Mouse (Mus musculus) liver, embryonic 13.5 days (tissue): ENCODE measurements around the gene Uts2r. TPM values are rescaled to one million over a fixed set of nuclear protein-coding genes. Genes with fewer than 3 reads are reported as not detected.

Experiments
- ATAC-seq: fragments of 200-750 bp; cut with Nextera tagmentation; 2 replicates; pipeline ENCODE4 v1.8.0; 2017; ENCODE audit warnings: low read depth, mild to moderate bottlenecking, moderate number of reproducible peaks, moderate library complexity
- DNase-seq: peaks from one replicate; pipeline ENCODE4 v3.0.0; 2022
- H3K27ac ChIP-seq: fragments of 300-500 bp; sonication (generic); 2 replicates; pipeline ENCODE4 v1.5.1; 2015; ENCODE audit warnings: moderate library complexity, mild to moderate bottlenecking, inconsistent platforms
- H3K27me3 ChIP-seq: fragments of 300-500 bp; sonication (generic); 2 replicates; pipeline ENCODE4 v1.6.1; 2015; ENCODE audit warnings: mild to moderate bottlenecking, inconsistent platforms
- H3K36me3 ChIP-seq: fragments of 300-500 bp; sonication (generic); 2 replicates; pipeline ENCODE4 v1.6.1; 2015; ENCODE audit warnings: mild to moderate bottlenecking, inconsistent platforms
- H3K4me1 ChIP-seq: fragments of 300-500 bp; sonication (generic); replicated peaks from 2 replicates; pipeline ENCODE4 v1.6.1; 2015; ENCODE audit warnings: inconsistent platforms
- H3K4me2 ChIP-seq: fragments of 300-500 bp; sonication (generic); 2 replicates; pipeline ENCODE4 v1.6.1; 2015; ENCODE audit warnings: inconsistent platforms, mild to moderate bottlenecking, moderate library complexity
- H3K4me3 ChIP-seq: fragments of 300-500 bp; sonication (generic); replicated peaks from 2 replicates; pipeline ENCODE4 v1.5.1; 2015; ENCODE audit warnings: mild to moderate bottlenecking, inconsistent platforms
- H3K9ac ChIP-seq: fragments of 300-500 bp; sonication (generic); 2 replicates; pipeline ENCODE4 v1.6.1; 2015; ENCODE audit warnings: mild to moderate bottlenecking, inconsistent platforms
- H3K9me3 ChIP-seq: fragments of 300-500 bp; sonication (generic); replicated peaks from 2 replicates; pipeline ENCODE4 v1.6.1; 2016; ENCODE audit warnings: inconsistent platforms
- WGBS: fragments of 180-500 bp; shearing (Covaris S2); methylation state at CpG from one replicate; pipeline ENCODE4 v1.1.7; 2015; ENCODE audit not compliant: insufficient replicate concordance; 5-methylcytosine and 5-hydroxymethylcytosine counted together
- polyA plus RNA-seq: library from polyadenylated mRNA; unstranded; fragments of >200 nt; fragmentation: Nextera tagmentation; extraction: Ambion mirVana; gene quantifications from 2 replicates; pipeline ENCODE4 v1.2.1, GENCODE M21; 2015

The Uts2r gene
- polyA plus RNA-seq, 1 experiment from 2014 or later = not detected

DNA sequence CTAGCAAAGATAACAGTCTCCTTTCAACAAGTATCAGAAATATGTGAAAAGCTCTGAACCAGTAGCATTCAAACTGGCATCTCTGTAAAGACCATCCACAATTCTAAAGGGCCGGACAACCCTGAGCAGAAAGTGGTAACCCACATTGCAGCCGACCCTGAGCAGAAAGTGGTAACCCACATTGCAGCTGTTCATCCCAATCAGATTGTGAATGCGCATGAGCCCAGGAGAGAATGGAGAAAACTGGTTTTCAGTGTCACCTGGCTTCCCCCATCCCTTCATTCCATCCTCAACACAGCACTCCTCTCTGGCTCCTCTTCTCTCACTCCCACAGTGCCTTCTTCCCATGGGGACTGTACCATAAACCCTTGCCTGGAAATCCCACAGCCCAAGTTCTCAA is 32.6 kb upstream of the Uts2r start:
- no peak overlapping the region for H3K4me3 ChIP-seq
- H3K9ac ChIP-seq = no peak overlapping the region
- H3K36me3 ChIP-seq = no peaks in the 10 kb centered on the region
- no peak for ATAC-seq
- no peaks in the 10 kb centered on the region for H3K9me3 ChIP-seq
- no peaks in the 10 kb centered on the region for H3K27me3 ChIP-seq
- no peak for DNase-seq
- no peak overlapping the region for H3K4me2 ChIP-seq
- no peak overlapping the region for H3K27ac ChIP-seq
- H3K4me1 ChIP-seq = peaks cover 18% of the 10 kb centered on the region
- 67% methylated on average over 3 of the region's 3 CpGs for WGBS

DNA sequence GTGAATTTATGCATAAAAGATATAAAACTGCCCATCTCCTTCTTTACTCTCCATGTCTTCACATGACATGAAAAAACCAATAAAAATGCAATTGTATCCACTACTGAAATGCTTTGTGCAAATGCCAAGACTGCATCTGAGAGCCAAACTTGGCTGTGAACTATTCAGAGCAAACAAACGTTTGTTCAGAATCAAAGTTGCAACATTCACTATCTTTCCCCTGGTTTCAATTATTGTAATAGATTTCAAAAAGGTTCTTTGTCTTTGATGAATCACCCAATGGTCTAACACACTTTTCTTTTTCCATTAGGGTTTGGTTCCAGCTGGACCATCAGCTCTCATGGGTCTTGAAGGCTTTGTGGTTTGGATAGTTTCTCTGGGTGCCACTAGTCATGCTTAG is 30.5 kb upstream of the Uts2r start:
- Histone ChIP-seq H3K9ac (no peak overlapping the region), H3K4me1 (peaks cover 10% of the 10 kb centered on the region), H3K4me2 (no peak overlapping the region), H3K9me3 (no peaks in the 10 kb centered on the region), H3K4me3 (no peak overlapping the region), H3K27ac (no peak overlapping the region), H3K36me3 (no peaks in the 10 kb centered on the region), H3K27me3 (no peaks in the 10 kb centered on the region)
- ATAC-seq (no peak), DNase-seq (no peak)
- WGBS = 41% methylated on average over 1 of the region's 1 CpGs

DNA sequence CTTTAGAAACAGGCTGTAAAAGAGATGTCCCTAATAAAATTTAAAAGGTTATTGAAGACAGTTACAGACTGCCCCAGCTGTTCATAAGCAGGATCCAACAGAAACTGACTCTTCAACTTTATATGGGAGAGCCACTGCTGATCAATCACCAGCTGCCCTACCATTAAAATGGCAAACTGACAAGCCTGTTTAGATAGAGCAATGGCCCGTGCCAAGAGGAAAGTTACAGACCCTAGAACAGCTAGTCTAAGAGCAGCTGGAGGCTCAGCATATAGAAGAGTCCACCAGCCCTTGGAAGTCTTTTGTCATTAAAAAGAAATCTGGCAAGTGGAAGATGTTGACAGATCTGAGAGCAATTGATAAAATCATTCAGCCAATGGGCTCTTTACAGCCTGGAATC is 25.5 kb upstream of the Uts2r start:
- no peak for ATAC-seq
- Histone ChIP-seq H3K27ac (no peak overlapping the region), H3K9me3 (no peaks in the 10 kb centered on the region), H3K4me2 (no peak overlapping the region), H3K36me3 (no peaks in the 10 kb centered on the region), H3K9ac (no peak overlapping the region), H3K4me1 (peaks cover 12% of the 10 kb centered on the region), H3K4me3 (no peak overlapping the region), H3K27me3 (no peaks in the 10 kb centered on the region)
- 50% methylated on average over 1 of the region's 1 CpGs for WGBS
- DNase-seq = no peak

DNA sequence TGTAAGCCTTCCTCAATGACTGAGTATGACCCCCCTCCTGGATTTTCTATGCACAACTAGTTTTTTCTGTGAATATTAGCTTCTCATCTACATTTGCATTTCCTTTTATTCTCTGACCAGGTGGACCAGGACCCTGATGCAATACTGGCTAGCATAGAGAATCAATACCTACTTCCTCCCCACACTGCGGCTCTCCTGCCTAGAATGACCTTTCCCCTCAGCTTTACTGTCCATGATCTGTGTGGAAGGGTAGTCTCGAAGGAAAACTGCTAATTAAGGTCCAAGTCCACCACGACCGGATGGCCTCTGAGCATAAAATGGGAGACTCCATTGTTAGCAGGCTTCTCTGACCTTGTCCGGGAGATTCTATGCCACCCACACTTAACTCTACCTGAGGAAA is 22.4 kb upstream of the Uts2r start:
- Histone ChIP-seq H3K9me3 (no peaks in the 10 kb centered on the region), H3K36me3 (no peaks in the 10 kb centered on the region), H3K27ac (peak overlapping the region; percentile 37; the same call in 1 of the 2 replicates), H3K4me2 (no peak overlapping the region), H3K4me3 (no peak overlapping the region), H3K9ac (no peak overlapping the region), H3K27me3 (no peaks in the 10 kb centered on the region), H3K4me1 (peaks cover 15% of the 10 kb centered on the region)
- whole genome bisulfite sequencing = 66% methylated on average over 5 of the region's 5 CpGs
- DNase-seq = no peak
- peak; percentile 58; the same call in 1 of the 2 replicates for ATAC-seq

DNA sequence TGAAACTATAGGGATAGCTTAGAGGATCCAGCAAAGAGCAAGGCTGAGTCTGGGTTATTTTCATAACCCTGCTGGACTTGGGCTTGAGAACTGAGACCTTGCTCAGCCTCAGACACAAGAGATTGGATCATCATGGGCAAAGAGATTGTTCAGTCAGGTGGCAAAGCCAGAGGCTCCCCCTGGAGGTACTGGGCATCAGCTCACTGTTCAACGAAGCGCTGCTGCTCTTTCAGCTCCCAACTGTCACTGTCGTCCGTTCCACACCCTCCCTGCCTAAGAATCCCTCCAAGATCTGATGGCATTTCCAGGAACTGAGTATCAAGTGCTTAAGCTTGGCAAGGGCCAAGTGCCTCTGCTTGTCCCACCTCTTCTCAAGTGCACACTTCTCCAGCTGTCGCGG is 21.3 kb upstream of the Uts2r start:
- Histone ChIP-seq H3K4me3 (no peak overlapping the region), H3K9me3 (no peaks in the 10 kb centered on the region), H3K27me3 (no peaks in the 10 kb centered on the region), H3K4me1 (peaks cover 15% of the 10 kb centered on the region), H3K4me2 (no peak overlapping the region), H3K9ac (no peak overlapping the region), H3K27ac (no peak overlapping the region), H3K36me3 (no peaks in the 10 kb centered on the region)
- DNase-seq (no peak), ATAC-seq (no peak)
- 34% methylated on average over 6 of the region's 6 CpGs for WGBS

DNA sequence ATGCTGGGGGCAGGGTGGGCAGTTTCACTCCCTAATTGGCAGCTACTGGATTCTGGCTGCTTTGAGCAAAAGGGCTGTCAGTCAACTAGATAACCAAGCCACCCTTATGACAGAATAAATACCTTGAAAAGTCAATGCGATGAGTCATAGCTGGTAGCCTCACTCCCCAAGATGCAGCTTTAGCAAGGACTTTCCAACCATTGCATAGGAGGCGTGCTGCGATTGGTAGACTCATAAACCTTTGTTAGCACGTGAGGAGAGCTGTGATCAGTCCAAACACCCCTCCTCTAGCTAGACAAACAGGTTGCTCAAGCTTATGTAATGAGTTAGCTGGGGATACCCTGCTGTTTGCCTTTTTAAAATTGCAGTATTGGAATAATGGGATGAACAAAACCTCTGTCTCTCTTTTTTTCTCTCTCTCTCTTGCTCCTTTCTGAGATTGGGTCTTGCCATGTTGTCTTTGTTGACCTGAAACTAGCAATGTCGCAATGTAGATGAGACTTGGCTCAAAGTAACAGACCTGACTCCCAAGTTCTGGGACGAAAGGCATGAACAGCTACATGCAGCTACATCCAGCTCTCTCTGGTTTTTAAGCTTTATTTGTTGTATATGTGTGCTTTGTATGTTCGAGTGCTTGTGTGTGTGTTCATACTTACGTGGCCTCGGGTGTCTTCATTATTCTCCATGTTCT is 16.6 kb upstream of the Uts2r start:
- no peaks in the 10 kb centered on the region for H3K36me3 ChIP-seq
- no peak overlapping the region for H3K9ac ChIP-seq
- H3K27me3 ChIP-seq = no peaks in the 10 kb centered on the region
- DNase-seq = no peak
- H3K4me2 ChIP-seq = no peak overlapping the region
- H3K4me1 ChIP-seq = peaks cover 13% of the 10 kb centered on the region
- H3K27ac ChIP-seq = 0 out of 2 replicates have a peak overlapping the region, but pooled peaks have one; percentile 25
- H3K9me3 ChIP-seq = no peaks in the 10 kb centered on the region
- H3K4me3 ChIP-seq = no peak overlapping the region
- WGBS = 61% methylated on average over 9 of the region's 9 CpGs
- 0 out of 2 replicates have a peak, but pooled peaks have one; percentile 32 for ATAC-seq

DNA sequence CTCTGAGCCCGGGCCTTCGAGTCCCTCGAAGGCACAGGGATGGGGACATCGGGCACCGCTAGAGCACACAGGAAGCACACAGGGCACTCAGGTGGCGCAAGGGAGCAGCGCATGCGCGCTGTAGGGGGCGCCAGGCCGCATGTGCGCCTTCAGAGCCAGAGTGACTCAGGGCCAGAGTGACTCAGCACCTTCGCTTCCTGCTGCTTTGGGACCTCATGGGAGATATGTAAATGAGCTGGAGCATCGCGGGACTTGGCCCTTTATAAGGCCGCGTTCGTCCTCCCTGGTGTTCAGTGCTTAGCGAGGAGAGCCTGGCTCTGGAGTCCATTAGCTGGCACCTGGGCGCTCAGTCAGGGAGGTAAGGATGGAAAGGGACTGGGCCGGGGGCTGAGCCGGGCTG is 14.2 kb upstream of the Uts2r start, which contains the start of gene Tex19.1:
TSS of gene Tex19.1 (plus strand) at position 279 of the 400 bp plus-strand sequence.
- Histone ChIP-seq H3K4me3 (no peak within 1 kb of the TSS), H3K9ac (no peak within 1 kb of the TSS), H3K27ac (no peak within 1 kb of the TSS), H3K4me2 (no peak within 1 kb of the TSS), H3K4me1 (no peaks in the 10 kb centered on the region; the same call in 1 of the 2 replicates), H3K27me3 (no peaks in the 10 kb centered on the region), H3K9me3 (no peaks in the 10 kb centered on the region), H3K36me3 (no peaks in the 10 kb centered on the region)
- ATAC-seq = no peak
- peak; percentile 28 for DNase-seq
- 84% methylated on average over 22 of the region's 22 CpGs for WGBS

DNA sequence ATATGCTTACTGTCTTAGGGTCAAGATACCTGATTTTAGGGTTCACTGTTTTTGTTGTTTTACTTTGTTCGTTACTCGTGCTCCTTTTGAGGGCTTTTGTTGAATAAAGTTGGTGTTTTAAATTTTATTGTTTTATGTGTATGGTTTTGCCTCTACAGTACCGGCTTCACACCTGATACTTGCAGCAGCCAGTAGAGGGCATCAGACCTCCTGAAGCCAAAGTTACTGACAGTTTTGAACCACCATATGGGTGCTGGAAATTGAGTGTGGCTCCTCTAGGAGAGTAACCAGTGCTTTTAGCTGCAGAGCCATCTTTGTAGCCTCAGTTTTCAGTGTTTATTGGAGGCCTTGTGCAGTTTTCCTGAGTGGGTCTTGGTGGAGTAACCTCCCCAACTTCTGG is 11.9 kb upstream of the Uts2r start:
- Histone ChIP-seq H3K9me3 (no peaks in the 10 kb centered on the region), H3K4me1 (no peaks in the 10 kb centered on the region; the same call in 1 of the 2 replicates), H3K4me2 (no peak overlapping the region), H3K27me3 (no peaks in the 10 kb centered on the region), H3K27ac (no peak overlapping the region), H3K36me3 (no peaks in the 10 kb centered on the region), H3K4me3 (no peak overlapping the region), H3K9ac (no peak overlapping the region)
- DNase-seq (no peak), ATAC-seq (no peak)
- WGBS = 48% methylated on average over 3 of the region's 3 CpGs

DNA sequence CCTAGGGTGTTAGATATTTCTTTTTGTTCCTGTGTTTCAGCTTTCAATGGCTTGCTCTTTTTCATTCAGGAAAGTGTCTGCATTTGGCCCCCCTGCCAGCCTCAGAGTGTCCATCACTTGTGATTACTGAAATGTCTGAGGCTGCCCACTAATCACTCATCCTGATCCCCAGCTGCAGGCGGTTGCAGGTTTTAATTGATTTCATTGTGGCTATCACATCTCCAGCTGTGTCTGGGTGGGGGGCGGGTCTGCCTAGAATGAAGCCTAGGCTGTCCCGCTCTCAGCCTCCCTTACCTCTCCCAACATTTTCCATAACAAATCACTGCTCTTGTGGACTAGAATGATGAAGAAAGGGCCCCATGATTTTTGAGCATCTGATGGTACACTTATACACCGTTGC is 5.9 kb upstream of the Uts2r start:
- no peak overlapping the region for H3K4me3 ChIP-seq
- H3K4me2 ChIP-seq = no peak overlapping the region
- no peaks in the 10 kb centered on the region for H3K36me3 ChIP-seq
- H3K9ac ChIP-seq = no peak overlapping the region
- no peaks in the 10 kb centered on the region for H3K9me3 ChIP-seq
- DNase-seq = no peak
- H3K27me3 ChIP-seq = peaks cover 48% of the 10 kb centered on the region
- no peak for ATAC-seq
- 30% methylated on average over 4 of the region's 4 CpGs for WGBS
- H3K4me1 ChIP-seq = 0 out of 2 replicates have a peak, but pooled peaks cover 4% of the 10 kb centered on the region
- H3K27ac ChIP-seq = no peak overlapping the region

DNA sequence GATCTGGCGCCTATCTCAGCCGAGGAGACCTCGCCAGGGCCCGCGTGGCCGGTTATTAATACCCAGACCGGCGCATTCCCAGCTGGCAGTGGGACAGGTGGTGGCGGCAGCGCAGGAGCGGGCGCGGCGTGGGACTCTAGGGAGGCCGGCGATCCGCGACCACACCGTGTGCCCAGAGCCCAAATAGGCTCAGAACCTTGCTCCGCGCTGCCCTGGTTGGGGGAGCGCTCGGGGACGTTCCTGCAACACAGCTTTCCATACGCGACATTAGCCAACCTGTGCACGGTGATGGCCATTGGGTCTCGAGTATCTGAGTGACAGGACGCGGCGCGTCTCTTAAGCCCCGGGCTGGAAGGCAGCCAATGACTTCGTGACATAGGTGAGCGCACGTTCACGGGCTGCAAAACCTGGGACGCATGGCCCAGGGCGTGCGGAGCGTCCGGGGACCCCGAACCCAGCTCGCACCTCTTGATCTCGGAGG is 3.6 kb upstream of the Uts2r start:
- Histone ChIP-seq H3K36me3 (no peaks in the 10 kb centered on the region), H3K9me3 (no peaks in the 10 kb centered on the region), H3K27me3 (peaks cover 48% of the 10 kb centered on the region), H3K9ac (no peak overlapping the region), H3K4me1 (0 out of 2 replicates have a peak, but pooled peaks cover 4% of the 10 kb centered on the region), H3K4me2 (peak overlapping the region; percentile 52), H3K4me3 (peak overlapping the region; percentile 29), H3K27ac (no peak overlapping the region)
- DNase-seq (no peak), ATAC-seq (no peak)
- 4% methylated on average over 45 of the region's 45 CpGs for WGBS

DNA sequence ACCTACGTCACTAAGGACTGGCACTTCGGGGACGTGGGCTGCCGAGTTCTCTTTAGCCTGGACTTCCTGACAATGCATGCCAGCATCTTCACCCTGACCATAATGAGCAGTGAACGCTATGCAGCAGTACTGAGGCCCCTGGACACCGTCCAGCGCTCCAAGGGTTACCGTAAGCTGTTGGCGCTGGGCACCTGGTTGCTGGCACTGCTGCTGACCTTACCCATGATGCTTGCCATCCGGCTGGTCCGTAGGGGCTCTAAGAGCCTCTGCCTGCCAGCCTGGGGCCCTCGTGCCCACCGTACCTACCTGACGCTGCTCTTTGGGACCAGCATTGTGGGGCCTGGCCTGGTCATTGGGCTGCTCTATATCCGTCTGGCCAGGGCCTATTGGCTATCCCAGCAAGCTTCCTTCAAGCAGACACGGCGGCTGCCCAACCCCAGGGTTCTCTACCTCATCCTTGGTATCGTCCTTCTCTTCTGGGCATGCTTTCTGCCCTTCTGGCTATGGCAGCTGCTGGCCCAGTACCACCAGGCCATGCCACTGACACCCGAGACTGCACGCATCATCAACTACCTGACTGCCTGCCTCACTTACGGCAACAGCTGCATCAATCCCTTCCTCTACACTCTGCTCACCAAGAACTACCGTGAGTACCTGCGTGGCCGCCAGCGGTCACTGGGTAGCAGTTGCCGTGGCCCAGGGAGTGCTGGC is 720 bp downstream of the Uts2r start:
- H3K9me3 ChIP-seq = no peaks in the 10 kb centered on the region
- no peak overlapping the region for H3K4me2 ChIP-seq
- 0 out of 2 replicates have a peak, but pooled peaks cover 4% of the 10 kb centered on the region for H3K4me1 ChIP-seq
- H3K9ac ChIP-seq = no peak overlapping the region
- H3K27me3 ChIP-seq = peaks cover 31% of the 10 kb centered on the region
- no peaks in the 10 kb centered on the region for H3K36me3 ChIP-seq
- H3K4me3 ChIP-seq = no peak overlapping the region
- H3K27ac ChIP-seq = no peak overlapping the region
- ATAC-seq (no peak), DNase-seq (no peak)
- WGBS = 79% methylated on average over 26 of the region's 26 CpGs
